Mouse (Mus musculus) adrenal gland, postnatal 10 days (tissue): ENCODE data around the gene Vwf. TPM values are rescaled to one million over a fixed set of nuclear protein-coding genes. Genes with fewer than 3 reads are reported as not detected.

ENCODE experiments used
- total RNA-seq, 2 experiments: library from RNA; stranded (reverse); gene quantifications; 2 replicates each; pipeline ENCODE4 v1.2.3; 2021

Vwf gene
- total RNA-seq, 2 experiments from 2014 or later = 22.4 to 25.2 TPM

Other genes starting within 250 kb of the Vwf start
- 10 to 100 TPM; 64.5 to 70.3 TPM for gene Ltbr, start 232.9 kb upstream of the Vwf start, total RNA-seq
- gene Scnn1a, start 226.1 kb upstream of the Vwf start, total RNA-seq = 1 to 10 TPM in 1 of 2 experiments, under 1 TPM in 1; 0.84 to 1.2 TPM
- 100 to 1,000 TPM; 168 to 190 TPM for gene Tnfrsf1a, start 197.4 kb upstream of the Vwf start, total RNA-seq
- gene Plekhg6, start 166.0 kb upstream of the Vwf start, total RNA-seq = under 1 TPM; 0.69 to 0.82 TPM
- 100 to 1,000 TPM; 120 TPM for gene Cd9, start 52.0 kb upstream of the Vwf start, total RNA-seq
- gene Ano2, start 143.6 kb downstream of the Vwf start, total RNA-seq = under 1 TPM; 0.36 to 0.54 TPM